Mouse (Mus musculus): ENCODE results near the gene Srgap1.

- TF ChIP-seq POLR2A (IDR thresholded peaks at IDR 0.05; ENCODE audit: borderline replicate concordance, extremely low read depth, insufficient read depth, insufficient read length, poor library complexity, severe bottlenecking) (no peak), CTCF (IDR thresholded peaks at IDR 0.05; ENCODE audit: borderline replicate concordance, extremely low read depth, insufficient read depth, insufficient read length) (no peak)
Measured at GRCm38 (mm10) chr10:121986997-121987396, 60.1 kb downstream of the Srgap1 start.

Measured in brain, embryonic 14.5 days (tissue).